In genomic region chr7:79660291-79661150, GRCm38 (mm10) we compare ENCODE assay signal across 8 mouse cellular contexts. TPM values are rescaled to one million over a fixed set of nuclear protein-coding genes. Genes with fewer than 3 reads are reported as not detected.
A peak's percentile ranks its signal among the peaks of the same experiment; 100 is the strongest.
DNase-seq lines count a peak whose midpoint lies in the region; ATAC-seq and TF ChIP-seq lines count a peak whose summit lies in the region.

No protein-coding gene starts in this region.

- H3K36me3 ChIP-seq in heart, embryonic 13.5 days, result peaks cover 4% of the 10 kb centered on the region
- peaks cover 7% of the 10 kb centered on the region for H3K36me3 ChIP-seq in ES-E14 (ENCODE audit: control insufficient read depth, insufficient read depth, low read length, poor library complexity, severe bottlenecking)
- H3K36me3 ChIP-seq in limb, embryonic 13.5 days, result peaks cover under 1% of the 10 kb centered on the region
- H3K36me3 ChIP-seq in neural tube, embryonic 15.5 days, result no peaks in the 10 kb centered on the region

- peak overlapping the region; percentile 97 for H3K4me2 ChIP-seq in heart, embryonic 13.5 days
- peak overlapping the region; percentile 97 for H3K4me2 ChIP-seq in limb, embryonic 13.5 days (replicated peaks)
- peak overlapping the region; percentile 100 for H3K4me2 ChIP-seq in neural tube, embryonic 15.5 days

- no peaks in the 10 kb centered on the region for H3K9me3 ChIP-seq in heart, embryonic 13.5 days
- H3K9me3 ChIP-seq in ES-E14 (ENCODE audit: control insufficient read depth, insufficient read depth, low read depth, low read length), result no peaks in the 10 kb centered on the region
- no peaks in the 10 kb centered on the region for H3K9me3 ChIP-seq in limb, embryonic 13.5 days
- H3K9me3 ChIP-seq in neural tube, embryonic 15.5 days (replicated peaks), result no peaks in the 10 kb centered on the region

- H3K27me3 ChIP-seq in heart, embryonic 13.5 days (replicated peaks), result 0 out of 2 replicates have a peak, but pooled peaks cover 4% of the 10 kb centered on the region
- no peaks in the 10 kb centered on the region for H3K27me3 ChIP-seq in limb, embryonic 13.5 days
- H3K27me3 ChIP-seq in neural tube, embryonic 15.5 days (replicated peaks), result no peaks in the 10 kb centered on the region; the same call in 1 of the 2 replicates

- H3K4me3 ChIP-seq in heart, embryonic 13.5 days, result peak overlapping the region; percentile 98
- peak overlapping the region; percentile 84 to 90 for H3K4me3 ChIP-seq in ES-E14 (ENCODE audit: insufficient read depth in 1 of 2, low read depth in 1 of 2, low read length in 2 of 2, poor library complexity in 1 of 2, severe bottlenecking in 1 of 2)
- peak overlapping the region; percentile 93 for H3K4me3 ChIP-seq in limb, embryonic 13.5 days
- H3K4me3 ChIP-seq in neural tube, embryonic 15.5 days (replicated peaks), result peak overlapping the region; percentile 87

- ATAC-seq in heart, embryonic 13.5 days (ENCODE audit: extremely low read depth, insufficient number of reproducible peaks, low FRiP score, low TSS enrichment), result no peak
- ATAC-seq in erythroid progenitor cell, adult 5-6 weeks (replicated peaks; ENCODE audit: low FRiP score, poor library complexity, severe bottlenecking), result peak; percentile 22; the same call in 1 of the 2 replicates
- no peak; the same call in 1 of the 2 replicates for ATAC-seq in limb, embryonic 13.5 days (ENCODE audit: low FRiP score, low read depth)
- ATAC-seq in neural tube, embryonic 15.5 days (ENCODE audit: low FRiP score), result peak; percentile 33

- in situ Hi-C loops in ES-E14 (cut with MboI; ENCODE audit: low sequenced_read_pairs in 2 of 2, unreplicated experiment in 2 of 2), result no loop called here

- intact Hi-C loops in heart, postnatal 14 days (cut with DNase I), result no loop called here

- H3K4me1 ChIP-seq in heart, embryonic 13.5 days, result peaks cover 33% of the 10 kb centered on the region
- H3K4me1 ChIP-seq in ES-E14 (ENCODE audit: control insufficient read depth in 2 of 2, insufficient read depth in 2 of 2, low read length in 2 of 2, poor library complexity in 1 of 2), result peaks cover 1 to 2% of the 10 kb centered on the region in 2 experiments; a peak in 1 of 4 replicates
- H3K4me1 ChIP-seq in limb, embryonic 13.5 days, result peaks cover 30% of the 10 kb centered on the region
- peaks cover 15% of the 10 kb centered on the region for H3K4me1 ChIP-seq in neural tube, embryonic 15.5 days

- no peak overlapping the region; the same call in 1 of the 2 replicates for H3K27ac ChIP-seq in heart, embryonic 13.5 days (replicated peaks)
- H3K27ac ChIP-seq in ES-E14 (ENCODE audit: insufficient read depth, low read depth, low read length, poor library complexity, severe bottlenecking), result peak overlapping the region; percentile 45
- no peak overlapping the region for H3K27ac ChIP-seq in limb, embryonic 13.5 days
- H3K27ac ChIP-seq in neural tube, embryonic 15.5 days (replicated peaks), result no peak overlapping the region

- under 1% methylated on average over 69 of the region's 73 CpGs for WGBS in heart, embryonic 13.5 days
- WGBS in limb, embryonic 13.5 days, result under 1% methylated on average over 73 of the region's 73 CpGs
- under 1% methylated on average over 73 of the region's 73 CpGs for WGBS in neural tube, embryonic 15.5 days

- H3K9ac ChIP-seq in heart, embryonic 13.5 days, result peak overlapping the region; percentile 89
- peak overlapping the region; percentile 94 for H3K9ac ChIP-seq in ES-E14 (ENCODE audit: insufficient read depth, low read depth, low read length, poor library complexity, severe bottlenecking)
- peak overlapping the region; percentile 89 for H3K9ac ChIP-seq in limb, embryonic 13.5 days
- H3K9ac ChIP-seq in neural tube, embryonic 15.5 days (replicated peaks), result peak overlapping the region; percentile 42

- no peak for DNase-seq in heart, postnatal 14 days
- DNase-seq in ES-E14 (ENCODE audit: low read depth, low spot score), result no peak
- no peak for DNase-seq in layer of hippocampus, adult 8-10 months (ENCODE audit: low spot score in 2 of 2)
- DNase-seq in frontal cortex, postnatal 36 days (ENCODE audit: low spot score in 2 of 2), result no peak

TF ChIP-seq in ES-E14, 5 proteins besides CTCF, POLR2A, EP300 and RAD21:
- no peak for TF ChIP-seq HCFC1 (IDR thresholded peaks at IDR 0.05; ENCODE audit: borderline replicate concordance, insufficient read depth, low read length)

RNA-seq across cellular contexts. Expression of gene Ticrr, which starts 0.5 kb away (rescaled TPM):
- polyA plus RNA-seq in heart, embryonic 13.5 days (2015; fragmentation: Nextera tagmentation; extraction: Ambion mirVana), result 5.2 and 5.9 TPM in 2 replicates
- total RNA-seq in heart, postnatal 14 days (2021), result 1 to 10 TPM in 1 of 2 experiments, under 1 TPM in 1; 0.29 to 1.2 TPM
- 46.3 and 56.8 TPM in 2 replicates for total RNA-seq in ES-E14 (2012; rRNA removed)
- total RNA-seq in erythroid progenitor cell, adult 5-6 weeks (2015; ENCODE audit: low replicate concordance), result 52.3 and 68.3 TPM in 2 replicates
- total RNA-seq in erythroid progenitor cell, adult 5-6 weeks (2017; ENCODE audit: low replicate concordance), result 52.8 and 65.1 TPM in 2 replicates
- 9.1 and 9.7 TPM in 2 replicates for polyA plus RNA-seq in limb, embryonic 13.5 days (2015; fragmentation: Nextera tagmentation; extraction: Ambion mirVana)
- polyA plus RNA-seq in neural tube, embryonic 15.5 days (2015; fragmentation: Nextera tagmentation; extraction: Ambion mirVana), result 1.4 and 3.2 TPM in 2 replicates
- under 1 TPM in 2 of 4 experiments, not detected in 2; 0.09 to 0.20 TPM for total RNA-seq in layer of hippocampus, adult 8-10 months (2022)

RNA-seq across cellular contexts. Expression of gene Rhcg, which starts 43.1 kb away (rescaled TPM):
- polyA plus RNA-seq in heart, embryonic 13.5 days (2015; fragmentation: Nextera tagmentation; extraction: Ambion mirVana), result 0.25 TPM in 1 of 2 replicates, not detected in the other
- total RNA-seq in heart, postnatal 14 days (2021), result not detected
- total RNA-seq in ES-E14 (2012; rRNA removed), result 1.0 and 1.5 TPM in 2 replicates
- not detected in 2 replicates for total RNA-seq in erythroid progenitor cell, adult 5-6 weeks (2015; ENCODE audit: low replicate concordance)
- total RNA-seq in erythroid progenitor cell, adult 5-6 weeks (2017; ENCODE audit: low replicate concordance), result not detected in 2 replicates
- not detected in 2 replicates for polyA plus RNA-seq in limb, embryonic 13.5 days (2015; fragmentation: Nextera tagmentation; extraction: Ambion mirVana)
- polyA plus RNA-seq in neural tube, embryonic 15.5 days (2015; fragmentation: Nextera tagmentation; extraction: Ambion mirVana), result 5.4 and 6.5 TPM in 2 replicates
- 1 to 10 TPM in 1 of 4 experiments, under 1 TPM in 3; 0.59 to 2.7 (median 0.81) TPM for total RNA-seq in layer of hippocampus, adult 8-10 months (2022)

RNA-seq across cellular contexts. Expression of gene Kif7, which starts 55.0 kb away (rescaled TPM):
- polyA plus RNA-seq in heart, embryonic 13.5 days (2015; fragmentation: Nextera tagmentation; extraction: Ambion mirVana), result 1.7 and 2.4 TPM in 2 replicates
- 1 to 10 TPM; 2.2 to 2.5 TPM for total RNA-seq in heart, postnatal 14 days (2021)
- 9.2 and 12.3 TPM in 2 replicates for total RNA-seq in ES-E14 (2012; rRNA removed)
- not detected in 2 replicates for total RNA-seq in erythroid progenitor cell, adult 5-6 weeks (2015; ENCODE audit: low replicate concordance)
- 0.13 TPM in 1 of 2 replicates, not detected in the other for total RNA-seq in erythroid progenitor cell, adult 5-6 weeks (2017; ENCODE audit: low replicate concordance)
- polyA plus RNA-seq in limb, embryonic 13.5 days (2015; fragmentation: Nextera tagmentation; extraction: Ambion mirVana), result 6.5 and 6.9 TPM in 2 replicates
- polyA plus RNA-seq in neural tube, embryonic 15.5 days (2015; fragmentation: Nextera tagmentation; extraction: Ambion mirVana), result 1.6 and 1.9 TPM in 2 replicates
- total RNA-seq in layer of hippocampus, adult 8-10 months (2022), result 1 to 10 TPM; 1.3 to 2.7 (median 1.9) TPM

Comparison
In these comparisons a context has a peak if more than half of its experiments do, and no peak if none do; other contexts are left out.
1. ATAC-seq: peak in erythroid progenitor cell, adult 5-6 weeks (single experiment) and neural tube, embryonic 15.5 days (single experiment); none in heart, embryonic 13.5 days (single experiment) and limb, embryonic 13.5 days (single experiment).
2. H3K9ac ChIP-seq: peak in every context shown above with its lines; median percentile 94 in ES-E14; 89 in heart, embryonic 13.5 days; 89 in limb, embryonic 13.5 days; 42 in neural tube, embryonic 15.5 days.
3. RNA of gene Ticrr, which starts 0.5 kb away (total RNA-seq): 52.3 to 68.3 TPM in erythroid progenitor cell, adult 5-6 weeks and 46.3 to 56.8 TPM in ES-E14; 0.29 to 1.2 TPM in heart, postnatal 14 days and 0.09 to 0.20 TPM in layer of hippocampus, adult 8-10 months; every median in the first group is over 10 times any median in the second.
4. Peak in every context shown above with its lines, with median percentiles within 50 percentile points of each other: H3K4me2 ChIP-seq and H3K4me3 ChIP-seq.